Mouse (Mus musculus) liver, embryonic 14.5 days (tissue): Measurements from ENCODE around the gene Fem1b.

Source experiments
- CTCF ChIP-seq: IDR thresholded peaks from 2 replicates; pipeline ENCODE4 v1.5.1; 2016; ENCODE audit warnings: antibody characterized with exemption, low read depth, control low read depth
- EP300 ChIP-seq: IDR thresholded peaks from 2 replicates; pipeline ENCODE4 v1.6.1; 2016; ENCODE audit warnings: antibody characterized with exemption, low read depth

GRCm38 (mm10) chr9:62768361-62768760, 43.4 kb downstream of the Fem1b start:
- TF ChIP-seq CTCF (no peak), EP300 (no peak)
